Mouse (Mus musculus) embryonic facial prominence, embryonic 10.5 days (tissue): ENCODE data around the gene Ighmbp2. TPM values are rescaled to one million over a fixed set of nuclear protein-coding genes. Genes with fewer than 3 reads are reported as not detected.
"Not testable (repeated sequence)": the region's sequence is repeated elsewhere in the genome, so short reads cannot be mapped to it uniquely, and the experiment has no call there.

Experiments
- DNase-seq: peaks from one replicate; pipeline ENCODE4 v3.0.0-alpha.2; 2017; ENCODE audit warnings: low spot score
- H3K27ac ChIP-seq: fragments of 300-500 bp; sonication (generic); replicated peaks from 2 replicates; pipeline ENCODE4 v1.5.1; 2016; ENCODE audit warnings: mild to moderate bottlenecking
- H3K27me3 ChIP-seq: fragments of 300-500 bp; sonication (generic); replicated peaks from 2 replicates; pipeline ENCODE4 v1.6.1; 2016; ENCODE audit warnings: low read depth, mild to moderate bottlenecking; ENCODE audit not compliant: poor library complexity, severe bottlenecking
- H3K36me3 ChIP-seq: fragments of 300-500 bp; sonication (generic); replicated peaks from 2 replicates; pipeline ENCODE4 v1.6.1; 2016; ENCODE audit warnings: mild to moderate bottlenecking, moderate library complexity
- H3K4me1 ChIP-seq: fragments of 300-500 bp; sonication (generic); 2 replicates; pipeline ENCODE4 v1.6.1; 2016
- H3K4me3 ChIP-seq: fragments of 300-500 bp; sonication (generic); 2 replicates; pipeline ENCODE4 v1.5.1; 2016; ENCODE audit warnings: mild to moderate bottlenecking, moderate library complexity
- H3K9me3 ChIP-seq: fragments of 300-500 bp; sonication (generic); 2 replicates; pipeline ENCODE4 v1.6.1; 2016; ENCODE audit warnings: mild to moderate bottlenecking
- WGBS: fragments of 180-500 bp; shearing (Covaris S2); methylation state at CpG from one replicate; pipeline ENCODE4 v1.1.7; 2016; 5-methylcytosine and 5-hydroxymethylcytosine counted together
- microRNA-seq: library from miRNA; unstranded; fragments of <30 nt; microRNA quantifications from one replicate; pipeline ENCODE4, GENCODE M21; 2017
- polyA plus RNA-seq: library from polyadenylated mRNA; unstranded; fragments of >200 nt; fragmentation: Nextera tagmentation; extraction: Ambion mirVana; gene quantifications from 2 replicates; pipeline ENCODE4 v1.2.1, GENCODE M21; 2016

The Ighmbp2 gene
- polyA plus RNA-seq, 1 experiment from 2014 or later: 12.3 TPM

- 84% methylated on average over 5 of the region's 6 CpGs for WGBS
- H3K9me3 ChIP-seq, H3K4me1 ChIP-seq, H3K36me3 ChIP-seq, H3K4me3 ChIP-seq, DNase-seq, H3K27ac ChIP-seq, H3K27me3 ChIP-seq: not testable (repeated sequence)
Measured at GRCm38 (mm10) chr19:3225261-3225660, 57.6 kb downstream of the Ighmbp2 start.

GRCm38 (mm10) chr19:3214937-3215336 is 67.9 kb downstream of the Ighmbp2 start:
- H3K9me3 ChIP-seq, H3K27me3 ChIP-seq, H3K27ac ChIP-seq, H3K4me3 ChIP-seq, H3K36me3 ChIP-seq, H3K4me1 ChIP-seq, DNase-seq: not testable (repeated sequence)
- WGBS: 70% methylated on average over 1 of the region's 1 CpGs

Small RNA genes lying within 50 kb of the gene (microRNA-seq; reads per million reads assigned to microRNA genes)
- 0.91 reads per million for gene Mir6984

Other genes starting within 250 kb of the Ighmbp2 start
- 143 and 148 TPM in 2 replicates for gene Mrpl21, start 116 bp downstream of the Ighmbp2 start, polyA plus RNA-seq
- gene Cpt1a, start 39.3 kb upstream of the Ighmbp2 start, polyA plus RNA-seq: 4.5 and 5.7 TPM in 2 replicates
- gene Tesmin, start 105.8 kb upstream of the Ighmbp2 start, polyA plus RNA-seq: 0.30 and 0.49 TPM in 2 replicates
- gene Gal, start 131.5 kb upstream of the Ighmbp2 start, polyA plus RNA-seq: 1.1 and 1.2 TPM in 2 replicates